14 mouse cellular contexts compared by ENCODE assay signal in the genomic region with DNA sequence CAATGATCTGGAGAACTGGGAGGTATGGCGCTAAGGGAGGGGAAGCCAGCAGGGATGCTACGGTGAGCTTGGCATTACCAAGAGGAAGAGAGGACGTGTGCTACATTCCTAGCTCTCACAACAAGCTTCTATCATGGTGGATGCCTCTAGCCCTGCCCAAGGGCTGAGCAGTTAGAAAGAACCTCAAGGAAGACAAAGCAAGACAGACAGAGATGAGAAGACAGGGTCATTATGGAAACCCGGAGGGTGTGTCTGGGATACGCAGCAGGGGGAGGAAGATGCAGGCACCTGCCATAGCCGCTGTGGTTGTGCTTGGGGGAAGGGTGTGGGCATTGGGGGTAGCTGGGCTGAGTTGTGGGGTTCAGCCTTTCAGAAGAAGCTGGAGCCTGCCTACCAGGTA. TPM values are rescaled to one million over a fixed set of nuclear protein-coding genes. Genes with fewer than 3 reads are reported as not detected.
"Had no signal": no experiment of that assay in that cellular context is flagged by ENCODE, and none has a peak within 500 bp of the region (broad histone marks: within the 10 kb centered on the region; RNA-seq: fewer than 3 reads in every experiment).

No protein-coding gene starts in this region.

- H3K9ac ChIP-seq: limb, embryonic 12.5 days; liver, embryonic 14.5 days; midbrain, embryonic 13.5 days had no signal

- H3K27ac ChIP-seq: kidney, postnatal 0 days; limb, embryonic 12.5 days; liver, embryonic 14.5 days; midbrain, embryonic 13.5 days had no signal

- ATAC-seq: midbrain, embryonic 13.5 days had no signal

- H3K27me3 ChIP-seq: midbrain, embryonic 13.5 days had no signal

- H3K36me3 ChIP-seq: limb, embryonic 12.5 days; midbrain, embryonic 13.5 days had no signal

- H3K4me3 ChIP-seq: limb, embryonic 12.5 days; midbrain, embryonic 13.5 days had no signal

- H3K4me1 ChIP-seq: limb, embryonic 12.5 days; midbrain, embryonic 13.5 days had no signal

- H3K9me3 ChIP-seq: limb, embryonic 12.5 days; midbrain, embryonic 13.5 days had no signal

- DNase-seq: kidney, postnatal 36 days; layer of hippocampus, adult 9-11 months; layer of hippocampus, postnatal 36 days; liver; lung, adult 18-20 months; right cerebral cortex, adult 18-20 months; right cerebral cortex, postnatal 25 days; thymus, postnatal 36 days had no signal

- H3K4me2 ChIP-seq: limb, embryonic 12.5 days; midbrain, embryonic 13.5 days had no signal

RNA-seq across cellular contexts. Expression of a gene that starts 5.6 kb away (rescaled TPM):
- total RNA-seq: midbrain, postnatal 0 days had no signal
- polyA plus RNA-seq: midbrain, embryonic 13.5 days; midbrain, postnatal 0 days; neural tube, embryonic 14.5 days had no signal
